In genomic region chr9:71684772-71685171, GRCm38 (mm10) we compare ENCODE assay signal across 18 mouse cellular contexts.
DNase-seq lines count a peak whose midpoint lies in the region; TF ChIP-seq lines count a peak whose summit lies in the region.
"Had no signal": no experiment of that assay in that cellular context is flagged by ENCODE, and none has a peak within 500 bp of the region (broad histone marks: within the 10 kb centered on the region; RNA-seq: fewer than 3 reads in every experiment).

No protein-coding gene starts in this region.

- no peak for TF ChIP-seq CTCF in testis, adult 2 months (IDR thresholded peaks at IDR 0.05; ENCODE audit: control insufficient read depth, insufficient read depth, insufficient replicate concordance, low read depth, low read length)

- H3K27me3 ChIP-seq in testis, adult 2 months (ENCODE audit: control insufficient read depth, insufficient read depth, low read length), result no peaks in the 10 kb centered on the region
- H3K27me3 ChIP-seq: embryonic facial prominence, embryonic 15.5 days; hindbrain, embryonic 12.5 days had no signal

- H3K4me3 ChIP-seq in testis, adult 2 months (ENCODE audit: control insufficient read depth, low read depth, low read length), result no peak overlapping the region
- H3K4me3 ChIP-seq: embryonic facial prominence, embryonic 15.5 days; erythroblast, embryonic 14.5 days; forebrain, embryonic 10.5 days; hindbrain, embryonic 12.5 days had no signal

- H3K36me3 ChIP-seq in testis, adult 2 months (ENCODE audit: control insufficient read depth, insufficient read depth, low read length), result no peaks in the 10 kb centered on the region
- H3K36me3 ChIP-seq: embryonic facial prominence, embryonic 15.5 days; forebrain, embryonic 10.5 days; hindbrain, embryonic 12.5 days had no signal

- TF ChIP-seq POLR2A in testis, adult 2 months (IDR thresholded peaks at IDR 0.05; ENCODE audit: control insufficient read depth, low read depth, low read length), result no peak

- peak overlapping the region; percentile 55 for H3K27ac ChIP-seq in testis, adult 2 months (ENCODE audit: control insufficient read depth, insufficient read depth, low read depth, low read length)
- H3K27ac ChIP-seq: embryonic facial prominence, embryonic 15.5 days; forebrain, embryonic 10.5 days; hindbrain, embryonic 12.5 days had no signal

- peak; percentile 76 for DNase-seq in adrenal gland, adult 2 months
- no peak for DNase-seq in adrenal gland, adult 18-20 months (ENCODE audit: low spot score in 2 of 2)
- no peak for DNase-seq in testis, postnatal 14 days (ENCODE audit: low spot score)
- DNase-seq in adrenal gland, postnatal 25 days, result peak; percentile 24
- no peak for DNase-seq in layer of hippocampus, adult 8-10 months (ENCODE audit: low spot score in 2 of 2)
- no peak for DNase-seq in lung, postnatal 4 days
- DNase-seq: cerebellum, adult 8-10 months; cerebellum, postnatal 14 days; embryo, embryonic 11 days; gastrocnemius, postnatal 36 days; heart, adult 11 months; heart, postnatal 10 days; heart, postnatal 4 days had no signal

- no peaks in the 10 kb centered on the region for H3K4me1 ChIP-seq in testis, adult 2 months (ENCODE audit: control insufficient read depth, insufficient read depth, low read length)
- H3K4me1 ChIP-seq: forebrain, embryonic 10.5 days; hindbrain, embryonic 12.5 days had no signal

Comparison
In these comparisons a context has a peak if more than half of its experiments do, and no peak if none do; other contexts are left out.
1. DNase-seq: peak in adrenal gland, adult 2 months (single experiment) and adrenal gland, postnatal 25 days (single experiment); none in adrenal gland, adult 18-20 months (0 of 2), testis, postnatal 14 days (single experiment), layer of hippocampus, adult 8-10 months (0 of 2) and lung, postnatal 4 days (0 of 2).